In genomic region chr4:33645217-33645616, GRCm38 (mm10) we compare ENCODE assay signal across 16 mouse cellular contexts.
"Had no signal": no experiment of that assay in that cellular context is flagged by ENCODE, and none has a peak within 500 bp of the region (broad histone marks: within the 10 kb centered on the region; RNA-seq: fewer than 3 reads in every experiment).

No protein-coding gene starts in this region.

- H3K4me2 ChIP-seq: neural tube, embryonic 13.5 days; neural tube, embryonic 15.5 days; stomach, embryonic 15.5 days had no signal

- H3K36me3 ChIP-seq: neural tube, embryonic 13.5 days; neural tube, embryonic 15.5 days; stomach, embryonic 15.5 days had no signal

- H3K27ac ChIP-seq: neural tube, embryonic 13.5 days; neural tube, embryonic 15.5 days; stomach, embryonic 15.5 days; stomach, postnatal 0 days had no signal

- DNase-seq: retina, postnatal 1 day; right cerebral cortex, adult 18-20 months; right cerebral cortex, postnatal 14 days; right cerebral cortex, postnatal 25 days; right cerebral cortex, postnatal 4 days; spleen, adult 18-20 months; thymus, adult 18-20 months; thymus, adult 2 months; thymus, postnatal 14 days; thymus, postnatal 25 days; thymus, postnatal 36 days; thymus, postnatal 4 days had no signal

- H3K27me3 ChIP-seq: neural tube, embryonic 13.5 days; neural tube, embryonic 15.5 days; stomach, embryonic 15.5 days had no signal

- H3K4me3 ChIP-seq: neural tube, embryonic 13.5 days; neural tube, embryonic 15.5 days; stomach, embryonic 15.5 days had no signal

- H3K9me3 ChIP-seq: neural tube, embryonic 13.5 days; neural tube, embryonic 15.5 days; stomach, embryonic 15.5 days had no signal

- H3K4me1 ChIP-seq: neural tube, embryonic 13.5 days; stomach, embryonic 15.5 days had no signal

- H3K9ac ChIP-seq: neural tube, embryonic 13.5 days; neural tube, embryonic 15.5 days; stomach, embryonic 15.5 days had no signal
